Mouse (Mus musculus) testis, adult 2 months (tissue): ENCODE results near the gene Tmem63b.

ENCODE experiments used
- CTCF ChIP-seq: fragments of 200-500 bp; IDR thresholded peaks from 2 replicates; pipeline ENCODE4 v1.5.1; 2012; ENCODE audit warnings: low read depth, mild to moderate bottlenecking, inconsistent platforms, low read length, moderate library complexity; ENCODE audit not compliant: control insufficient read depth, insufficient read depth, insufficient replicate concordance
- POLR2A ChIP-seq: fragments of 200-500 bp; IDR thresholded peaks from 2 replicates; pipeline ENCODE4 v1.6.1; 2012; ENCODE audit warnings: low read depth, mild to moderate bottlenecking, inconsistent platforms, low read length, moderate library complexity; ENCODE audit not compliant: control insufficient read depth

GRCm38 (mm10) chr17:45711525-45711924 lies 24.8 kb upstream of the Tmem63b start:
- TF ChIP-seq CTCF (no peak), POLR2A (no peak)
